Mouse (Mus musculus) lung, embryonic 14.5 days (tissue): Measurements from ENCODE around the gene Bak1. TPM values are rescaled to one million over a fixed set of nuclear protein-coding genes. Genes with fewer than 3 reads are reported as not detected.
"Not testable (repeated sequence)": the region's sequence is repeated elsewhere in the genome, so short reads cannot be mapped to it uniquely, and the experiment has no call there.

Experiments used
- ATAC-seq: fragments of 200-750 bp; cut with Nextera tagmentation; 2 replicates; pipeline ENCODE4 v1.8.0; 2017; ENCODE audit warnings: mild to moderate bottlenecking, moderate TSS enrichment, moderate library complexity; ENCODE audit not compliant: insufficient read depth
- DNase-seq: peaks from one replicate; pipeline ENCODE4 v3.0.0-alpha.2; 2015
- H3K27ac ChIP-seq: fragments of 300-500 bp; sonication (generic); 2 replicates; pipeline ENCODE4 v1.5.1; 2014; ENCODE audit warnings: low read depth, mild to moderate bottlenecking, moderate library complexity
- H3K27me3 ChIP-seq: fragments of 300-500 bp; sonication (generic); 2 replicates; pipeline ENCODE4 v1.6.1; 2014; ENCODE audit warnings: low read length, control low read depth; ENCODE audit not compliant: insufficient read depth
- H3K36me3 ChIP-seq: fragments of 300-500 bp; sonication (generic); 2 replicates; pipeline ENCODE4 v1.6.1; 2014; ENCODE audit warnings: control low read depth; ENCODE audit not compliant: insufficient read depth
- H3K4me1 ChIP-seq: fragments of 300-500 bp; sonication (generic); 2 replicates; pipeline ENCODE4 v1.6.1; 2014; ENCODE audit warnings: antibody characterized with exemption, control low read depth; ENCODE audit not compliant: insufficient read depth
- H3K4me2 ChIP-seq: fragments of 300-500 bp; sonication (generic); 2 replicates; pipeline ENCODE4 v1.6.1; 2014; ENCODE audit warnings: mild to moderate bottlenecking
- H3K4me3 ChIP-seq: fragments of 300-500 bp; sonication (generic); 2 replicates; pipeline ENCODE4 v1.5.1; 2014; ENCODE audit warnings: low read depth, low read length
- H3K9ac ChIP-seq: fragments of 300-500 bp; sonication (generic); 2 replicates; pipeline ENCODE4 v1.6.1; 2014
- H3K9me3 ChIP-seq: fragments of 300-500 bp; sonication (generic); 2 replicates; pipeline ENCODE4 v1.6.1; 2016; ENCODE audit warnings: low read depth, low read length, control low read depth
- CTCF ChIP-seq: IDR thresholded peaks from 2 replicates; pipeline ENCODE4 v1.5.1; 2016; ENCODE audit warnings: antibody characterized with exemption, low read depth
- WGBS: fragments of 180-500 bp; shearing (Covaris S2); extraction: QIAGEN DNeasy Blood & Tissue Kit; methylation state at CpG from one replicate; pipeline ENCODE4 v1.1.7; 2014; 5-methylcytosine and 5-hydroxymethylcytosine counted together
- polyA plus RNA-seq: library from polyadenylated mRNA; unstranded; fragments of >200 nt; fragmentation: Nextera tagmentation; extraction: Ambion mirVana; gene quantifications from 2 replicates; pipeline ENCODE4 v1.2.1, GENCODE M21; 2014

The Bak1 gene
- polyA plus RNA-seq, 1 experiment from 2014 or later, result 12.0 TPM

- Histone ChIP-seq H3K9me3 (no peaks in the 10 kb centered on the region), H3K4me3 (no peak overlapping the region), H3K4me2 (no peak overlapping the region), H3K36me3 (peaks cover 52% of the 10 kb centered on the region), H3K9ac (no peak overlapping the region), H3K27me3 (no peaks in the 10 kb centered on the region), H3K27ac (no peak overlapping the region), H3K4me1 (no peaks in the 10 kb centered on the region)
- WGBS, result 70% methylated on average over 2 of the region's 2 CpGs
- no peak for DNase-seq
- no peak for ATAC-seq
- no peak for TF ChIP-seq CTCF
Observed at GRCm38 (mm10) chr17:26979426-26979825, 49.4 kb downstream of the Bak1 start.

DNA sequence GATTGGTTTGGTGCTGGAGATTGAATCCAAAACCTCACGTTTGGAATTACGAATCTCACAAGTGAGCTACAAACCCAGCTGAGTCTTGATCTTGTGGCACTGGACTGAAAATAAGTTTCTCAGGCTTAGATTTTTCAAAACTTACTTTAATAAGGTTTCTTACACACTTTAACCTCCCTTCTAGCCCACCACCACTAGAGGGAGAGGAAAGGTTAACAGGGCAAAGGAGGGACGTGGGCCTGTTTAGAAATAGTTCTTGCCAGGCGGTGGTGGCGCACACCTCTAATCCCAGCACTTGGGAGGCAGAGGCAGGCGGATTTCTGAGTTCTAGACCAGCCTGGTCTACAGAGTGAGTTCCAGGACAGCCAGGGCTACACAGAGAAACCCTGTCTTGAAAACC lies 51.5 kb downstream of the Bak1 start:
- not testable (repeated sequence) for ATAC-seq, H3K4me3 ChIP-seq, DNase-seq, H3K4me2 ChIP-seq, H3K9ac ChIP-seq, H3K27ac ChIP-seq, H3K4me1 ChIP-seq, H3K9me3 ChIP-seq, H3K27me3 ChIP-seq
- TF ChIP-seq CTCF, result peak; percentile 15; the same call in 1 of the 2 replicates
- 83% methylated on average over 6 of the region's 6 CpGs for WGBS
- peaks cover 53% of the 10 kb centered on the region for H3K36me3 ChIP-seq

DNA sequence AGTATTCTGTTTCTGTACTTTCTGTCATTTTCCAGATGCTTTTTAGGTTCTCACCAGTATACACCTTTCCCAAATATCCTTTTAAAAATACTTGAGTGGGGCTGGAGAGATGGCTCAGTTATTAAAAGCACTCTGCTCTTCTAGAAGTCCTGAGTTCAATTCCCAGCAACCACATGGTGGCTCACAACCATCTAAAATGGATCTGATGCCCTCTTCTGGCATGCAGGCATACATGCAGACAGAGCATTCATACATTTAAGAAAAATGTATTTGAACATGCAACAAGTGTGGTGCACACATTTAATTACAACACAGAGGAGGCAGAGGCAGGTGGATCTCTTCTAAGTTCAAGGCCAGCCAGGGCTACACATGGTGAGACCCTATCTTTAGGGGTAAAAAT lies 53.4 kb downstream of the Bak1 start:
- Histone ChIP-seq H3K27ac (no peak overlapping the region), H3K4me2 (no peak overlapping the region), H3K27me3 (no peaks in the 10 kb centered on the region), H3K36me3 (peaks cover 51% of the 10 kb centered on the region), H3K9me3 (no peaks in the 10 kb centered on the region), H3K4me3 (no peak overlapping the region), H3K4me1 (no peaks in the 10 kb centered on the region), H3K9ac (no peak overlapping the region)
- ATAC-seq (no peak), DNase-seq (no peak)
- TF ChIP-seq CTCF, result peak; percentile 41

GRCm38 (mm10) chr17:26974547-26974946 lies 54.3 kb downstream of the Bak1 start:
- no peak for TF ChIP-seq CTCF
- no peaks in the 10 kb centered on the region for H3K9me3 ChIP-seq
- 89% methylated on average over 15 of the region's 15 CpGs for WGBS
- peaks cover 48% of the 10 kb centered on the region for H3K36me3 ChIP-seq
- ATAC-seq (no peak), DNase-seq (no peak)
- no peaks in the 10 kb centered on the region for H3K4me1 ChIP-seq
- H3K27me3 ChIP-seq, result no peaks in the 10 kb centered on the region
- no peak overlapping the region for H3K27ac ChIP-seq
- H3K4me2 ChIP-seq, result peak overlapping the region; percentile 92
- H3K4me3 ChIP-seq, result no peak overlapping the region
- H3K9ac ChIP-seq, result no peak overlapping the region

DNA sequence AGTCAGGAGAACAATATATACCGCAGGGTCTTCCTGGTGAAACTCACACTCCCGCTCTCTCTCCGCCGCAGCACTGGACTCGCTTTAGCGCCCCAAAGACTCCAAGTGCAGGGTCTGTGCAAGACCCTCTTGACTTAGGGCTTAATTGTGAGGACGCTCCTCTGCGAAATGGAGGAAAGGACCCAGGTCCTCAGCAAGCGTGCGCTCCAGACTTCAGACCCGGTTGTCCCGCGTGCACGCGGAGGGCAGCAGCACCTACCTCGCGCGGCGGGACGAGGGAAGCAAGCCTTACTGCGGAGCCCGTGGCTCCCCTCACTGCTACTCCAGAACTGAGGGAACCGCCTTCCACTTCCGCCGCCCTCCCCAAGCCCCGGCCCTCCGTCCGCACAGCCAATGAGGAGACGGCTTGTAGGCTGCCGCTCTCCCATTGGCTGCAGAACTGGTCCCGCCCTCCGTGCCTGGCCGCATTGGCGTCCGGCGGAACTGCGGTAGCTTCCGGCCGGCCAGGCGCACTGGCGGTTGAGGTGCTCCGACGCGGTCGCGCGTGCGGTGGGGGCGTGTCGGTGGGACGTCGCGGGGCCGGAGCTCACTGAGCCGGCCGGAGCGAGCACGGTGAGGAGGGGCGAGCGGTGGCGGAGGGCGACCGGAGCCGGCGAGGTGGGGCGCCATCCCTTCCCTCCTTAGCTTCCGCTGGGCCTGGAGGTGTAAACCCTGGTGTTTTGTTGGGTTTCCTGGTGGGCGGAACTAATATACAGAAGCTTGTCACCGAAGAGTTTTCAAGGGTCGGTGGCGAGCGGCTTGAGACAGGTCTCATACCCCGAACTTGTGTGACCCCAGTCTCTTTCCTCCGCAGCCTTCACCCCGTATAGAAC lies 55.9 kb downstream of the Bak1 start, which contains the start of gene Zbtb9:
Gene Zbtb9, plus strand, starts transcription at position 465 of the 872 bp plus-strand sequence.
- TF ChIP-seq CTCF, result no peak
- H3K4me1 ChIP-seq, result no peaks in the 10 kb centered on the region
- ATAC-seq (peak; percentile 99), DNase-seq (peak; percentile 98)
- peak within 1 kb of the TSS; percentile 76 for H3K4me3 ChIP-seq
- no peaks in the 10 kb centered on the region for H3K27me3 ChIP-seq
- peaks cover 38% of the 10 kb centered on the region for H3K36me3 ChIP-seq
- peak within 1 kb of the TSS; percentile 88 for H3K27ac ChIP-seq
- H3K9ac ChIP-seq, result peak within 1 kb of the TSS; percentile 80
- peak within 1 kb of the TSS; percentile 92 for H3K4me2 ChIP-seq
- H3K9me3 ChIP-seq, result no peaks in the 10 kb centered on the region
- under 1% methylated on average over 75 of the region's 75 CpGs for WGBS

- Histone ChIP-seq H3K27ac (peak overlapping the region; percentile 88), H3K9me3 (no peaks in the 10 kb centered on the region), H3K9ac (peak overlapping the region; percentile 80), H3K4me3 (peak overlapping the region; percentile 76), H3K4me2 (peak overlapping the region; percentile 92), H3K36me3 (peaks cover 43% of the 10 kb centered on the region), H3K27me3 (no peaks in the 10 kb centered on the region), H3K4me1 (no peaks in the 10 kb centered on the region)
- ATAC-seq, result no peak
- 0% methylated on average over 3 of the region's 3 CpGs for WGBS
- TF ChIP-seq CTCF, result no peak
- DNase-seq, result no peak
Observed at GRCm38 (mm10) chr17:26972107-26972506, 56.7 kb downstream of the Bak1 start.

DNA sequence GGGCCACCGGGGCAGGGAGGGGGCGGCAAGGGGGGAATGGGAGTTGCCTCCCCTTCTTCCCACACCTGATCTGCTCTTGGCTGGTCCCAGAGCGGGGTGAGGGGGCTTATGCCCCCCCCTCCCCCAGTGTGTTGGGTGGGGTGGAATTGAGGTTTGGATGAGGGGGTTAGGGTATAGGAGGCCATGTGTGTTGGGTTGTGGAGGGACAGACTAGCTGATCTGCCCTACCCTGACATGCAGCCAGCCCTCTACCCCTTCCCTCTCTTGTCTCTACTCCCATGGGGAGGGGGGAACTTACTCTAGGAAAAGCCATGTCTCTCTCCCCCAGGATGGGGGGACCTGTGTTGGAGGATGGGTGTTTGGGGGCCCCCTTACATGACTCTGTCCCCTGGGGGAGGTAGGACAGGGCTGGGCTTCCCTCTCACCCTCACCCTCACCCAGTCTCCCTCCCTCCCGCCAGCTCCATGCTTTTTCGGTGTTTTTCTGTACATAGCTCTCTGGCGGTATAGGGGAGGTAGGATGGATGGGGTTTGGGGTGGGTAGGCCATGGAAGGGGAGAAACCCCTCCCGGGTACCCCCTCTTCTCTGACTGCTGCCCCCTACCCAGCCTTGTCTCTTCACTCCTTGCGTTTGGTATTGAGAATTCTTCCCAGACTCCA lies 57.4 kb downstream of the Bak1 start:
- peak overlapping the region; percentile 80 for H3K9ac ChIP-seq
- peak overlapping the region; percentile 92 for H3K4me2 ChIP-seq
- peaks cover 46% of the 10 kb centered on the region for H3K36me3 ChIP-seq
- peak overlapping the region; percentile 67 for H3K27ac ChIP-seq
- H3K4me3 ChIP-seq, result peak overlapping the region; percentile 76
- 45% methylated on average over 8 of the region's 8 CpGs for WGBS
- no peak for ATAC-seq
- H3K4me1 ChIP-seq, result no peaks in the 10 kb centered on the region
- no peak for TF ChIP-seq CTCF
- no peaks in the 10 kb centered on the region for H3K27me3 ChIP-seq
- H3K9me3 ChIP-seq, result no peaks in the 10 kb centered on the region
- DNase-seq, result no peak
